Mouse (Mus musculus): Measurements from ENCODE around the gene Cdyl2. TPM values are rescaled to one million over a fixed set of nuclear protein-coding genes. Genes with fewer than 3 reads are reported as not detected.

Cdyl2 gene
- polyA plus RNA-seq, 2 experiments, result 3.1 to 8.7 TPM

DNA sequence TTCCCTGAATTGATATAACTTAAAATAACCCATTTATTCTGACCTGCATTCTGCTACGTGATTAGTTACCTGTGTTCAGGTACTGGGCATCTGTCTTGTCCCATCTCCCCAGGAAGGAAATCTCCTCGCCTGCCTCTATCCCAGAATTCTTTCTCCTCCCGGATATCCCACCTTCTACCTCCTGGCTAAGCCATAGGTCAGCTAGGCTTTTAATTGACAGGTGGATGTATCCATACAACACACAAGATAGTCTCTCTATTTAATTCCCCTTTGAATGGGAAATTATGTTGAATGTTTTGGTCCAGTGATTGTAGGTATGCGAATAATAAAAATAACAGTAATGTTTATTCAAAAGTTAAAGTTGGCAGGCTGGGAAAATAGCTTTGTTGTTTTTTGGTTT lies 59.7 kb downstream of the Cdyl2 start:
- 91% methylated on average over 4 of the region's 4 CpGs for WGBS
- Histone ChIP-seq H3K4me3 (replicated peaks; ENCODE audit: low read length) (no peak overlapping the region), H3K4me2 (replicated peaks; ENCODE audit: low read depth, low read length, severe bottlenecking) (no peak overlapping the region), H3K9ac (ENCODE audit: low read depth, low read length, severe bottlenecking) (no peak overlapping the region), H3K36me3 (ENCODE audit: control insufficient read depth, insufficient read depth, low read length) (no peaks in the 10 kb centered on the region), H3K27ac (replicated peaks; ENCODE audit: low read depth, low read length) (no peak overlapping the region), H3K9me3 (ENCODE audit: control insufficient read depth, low read length) (no peaks in the 10 kb centered on the region), H3K27me3 (ENCODE audit: control insufficient read depth, insufficient read depth, low read length) (no peaks in the 10 kb centered on the region), H3K4me1 (ENCODE audit: control insufficient read depth, insufficient read depth, low read length) (no peaks in the 10 kb centered on the region)
- ATAC-seq (ENCODE audit: low FRiP score, low read depth) (no peak), DNase-seq (ENCODE audit: low spot score) (no peak)
- no peak for TF ChIP-seq POLR2A (IDR thresholded peaks at IDR 0.05; ENCODE audit: borderline replicate concordance, extremely low read depth, insufficient read depth, insufficient read length)

DNA sequence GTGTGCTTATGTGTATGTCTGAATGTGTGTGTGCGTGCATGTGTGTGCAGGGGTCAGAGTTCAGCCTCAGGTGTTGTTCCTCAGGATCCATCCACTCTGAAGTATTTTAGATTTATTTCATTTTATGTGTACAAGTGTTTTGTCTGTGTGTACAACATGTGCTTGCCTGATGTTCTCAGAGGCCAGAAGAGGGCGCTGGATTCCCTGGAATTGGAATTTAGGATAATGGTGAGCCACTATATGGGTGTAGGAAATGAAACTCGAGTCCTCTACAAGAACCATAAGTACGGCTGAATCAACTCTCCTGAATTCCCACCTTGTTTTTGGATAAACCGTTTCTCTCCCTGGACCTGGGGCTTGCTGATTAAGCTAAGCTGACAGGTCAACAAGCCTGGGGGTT lies 61.2 kb downstream of the Cdyl2 start:
- no peak for ATAC-seq (ENCODE audit: low FRiP score, low read depth)
- DNase-seq (ENCODE audit: low spot score), result no peak

DNA sequence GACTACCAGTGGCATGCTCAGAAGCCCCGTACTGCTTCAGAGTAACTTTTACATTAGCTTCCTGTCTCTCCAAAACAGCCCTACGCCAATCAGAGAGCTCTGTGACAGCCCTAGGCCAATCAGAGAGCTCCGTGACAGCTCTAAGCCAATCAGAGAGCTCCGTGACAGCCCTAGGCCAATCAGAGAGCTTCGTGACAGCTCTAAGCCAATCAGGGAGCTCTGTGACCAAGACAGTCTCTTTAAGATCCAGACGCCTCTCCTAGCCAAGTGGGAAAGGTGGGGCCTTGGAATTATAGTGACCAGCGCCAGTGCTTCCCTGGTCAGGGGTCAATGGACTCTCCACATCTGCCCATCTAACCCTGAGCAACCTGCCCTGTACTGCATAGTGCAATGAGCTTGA lies 62.2 kb downstream of the Cdyl2 start:
- H3K4me2 ChIP-seq (replicated peaks; ENCODE audit: low read depth, low read length, severe bottlenecking), result no peak overlapping the region
- H3K9ac ChIP-seq (ENCODE audit: low read depth, low read length, severe bottlenecking), result no peak overlapping the region
- DNase-seq (ENCODE audit: low spot score) (no peak), ATAC-seq (ENCODE audit: low FRiP score, low read depth) (no peak)
- WGBS, result 86% methylated on average over 7 of the region's 7 CpGs
- no peaks in the 10 kb centered on the region for H3K27me3 ChIP-seq (ENCODE audit: control insufficient read depth, insufficient read depth, low read length)
- no peak overlapping the region for H3K27ac ChIP-seq (replicated peaks; ENCODE audit: low read depth, low read length)
- no peaks in the 10 kb centered on the region for H3K36me3 ChIP-seq (ENCODE audit: control insufficient read depth, insufficient read depth, low read length)
- no peaks in the 10 kb centered on the region for H3K4me1 ChIP-seq (ENCODE audit: control insufficient read depth, insufficient read depth, low read length)
- H3K4me3 ChIP-seq (replicated peaks; ENCODE audit: low read length), result no peak overlapping the region
- TF ChIP-seq POLR2A (IDR thresholded peaks at IDR 0.05; ENCODE audit: borderline replicate concordance, extremely low read depth, insufficient read depth, insufficient read length), result no peak
- no peaks in the 10 kb centered on the region for H3K9me3 ChIP-seq (ENCODE audit: control insufficient read depth, low read length)

More for the DNA sequence above, 61.2 kb downstream of the Cdyl2 start:
- no peak overlapping the region for H3K27ac ChIP-seq (replicated peaks; ENCODE audit: low read depth, low read length)
- H3K4me3 ChIP-seq (replicated peaks; ENCODE audit: low read length), result no peak overlapping the region
- no peaks in the 10 kb centered on the region for H3K4me1 ChIP-seq (ENCODE audit: control insufficient read depth, insufficient read depth, low read length)
- no peak for TF ChIP-seq POLR2A (IDR thresholded peaks at IDR 0.05; ENCODE audit: borderline replicate concordance, extremely low read depth, insufficient read depth, insufficient read length)
- no peaks in the 10 kb centered on the region for H3K27me3 ChIP-seq (ENCODE audit: control insufficient read depth, insufficient read depth, low read length)
- H3K9ac ChIP-seq (ENCODE audit: low read depth, low read length, severe bottlenecking), result no peak overlapping the region
- no peaks in the 10 kb centered on the region for H3K36me3 ChIP-seq (ENCODE audit: control insufficient read depth, insufficient read depth, low read length)
- H3K9me3 ChIP-seq (ENCODE audit: control insufficient read depth, low read length), result no peaks in the 10 kb centered on the region
- no peak overlapping the region for H3K4me2 ChIP-seq (replicated peaks; ENCODE audit: low read depth, low read length, severe bottlenecking)
- 56% methylated on average over 5 of the region's 5 CpGs for WGBS

DNA sequence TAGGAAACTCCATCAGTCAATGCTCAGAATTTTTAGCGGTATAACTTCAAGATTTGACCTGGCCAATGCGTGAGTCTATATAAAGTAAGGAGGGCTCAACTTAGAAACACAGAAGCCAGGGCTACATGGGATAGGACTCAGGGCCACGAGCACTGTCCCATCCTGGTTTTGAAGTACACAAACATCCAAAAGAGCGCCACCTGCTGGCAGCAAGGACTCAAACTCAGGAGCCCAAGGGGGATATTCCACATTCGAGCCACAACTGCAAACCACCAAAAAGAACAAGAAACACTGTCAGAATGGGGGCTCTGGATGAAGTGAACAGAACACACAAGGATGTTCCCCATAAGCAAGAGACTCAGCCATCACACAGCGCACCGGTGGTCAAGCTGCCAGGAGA lies 63.8 kb downstream of the Cdyl2 start:
- Histone ChIP-seq H3K9me3 (ENCODE audit: control insufficient read depth, low read length) (no peaks in the 10 kb centered on the region), H3K9ac (ENCODE audit: low read depth, low read length, severe bottlenecking) (no peak overlapping the region), H3K4me2 (replicated peaks; ENCODE audit: low read depth, low read length, severe bottlenecking) (no peak overlapping the region), H3K4me3 (replicated peaks; ENCODE audit: low read length) (no peak overlapping the region), H3K27me3 (ENCODE audit: control insufficient read depth, insufficient read depth, low read length) (no peaks in the 10 kb centered on the region), H3K36me3 (ENCODE audit: control insufficient read depth, insufficient read depth, low read length) (no peaks in the 10 kb centered on the region), H3K27ac (replicated peaks; ENCODE audit: low read depth, low read length) (no peak overlapping the region), H3K4me1 (ENCODE audit: control insufficient read depth, insufficient read depth, low read length) (no peaks in the 10 kb centered on the region)
- 93% methylated on average over 7 of the region's 7 CpGs for WGBS
- ATAC-seq (ENCODE audit: low FRiP score, low read depth), result no peak
- TF ChIP-seq POLR2A (IDR thresholded peaks at IDR 0.05; ENCODE audit: borderline replicate concordance, extremely low read depth, insufficient read depth, insufficient read length), result no peak
- no peak for DNase-seq (ENCODE audit: low spot score)

DNA sequence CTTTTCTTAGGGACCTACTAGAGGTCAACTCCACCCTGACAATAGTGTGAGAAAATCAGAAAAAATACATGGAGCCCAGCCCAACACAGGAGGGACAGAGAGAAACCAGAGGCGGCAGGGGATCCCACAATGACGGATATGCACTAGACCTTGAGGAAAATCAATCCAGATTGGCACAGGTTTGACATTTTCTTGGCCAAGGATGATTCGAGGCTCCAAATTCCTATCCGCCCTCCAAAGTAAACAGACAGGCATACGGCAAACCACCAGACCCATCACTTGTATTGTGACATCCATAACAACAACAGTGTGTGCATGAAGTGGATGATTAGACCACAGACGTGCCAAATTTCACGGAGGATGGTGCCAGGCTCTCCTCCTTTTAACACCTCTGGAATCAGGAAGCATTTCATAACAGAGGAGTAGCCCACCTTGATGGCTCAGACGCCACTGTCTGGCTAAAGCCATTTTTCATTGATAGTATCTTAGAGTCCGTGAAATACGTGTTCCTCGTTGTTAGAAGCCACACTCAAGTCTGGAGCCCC lies 65.9 kb downstream of the Cdyl2 start:
- 89% methylated on average over 11 of the region's 11 CpGs for WGBS

DNA sequence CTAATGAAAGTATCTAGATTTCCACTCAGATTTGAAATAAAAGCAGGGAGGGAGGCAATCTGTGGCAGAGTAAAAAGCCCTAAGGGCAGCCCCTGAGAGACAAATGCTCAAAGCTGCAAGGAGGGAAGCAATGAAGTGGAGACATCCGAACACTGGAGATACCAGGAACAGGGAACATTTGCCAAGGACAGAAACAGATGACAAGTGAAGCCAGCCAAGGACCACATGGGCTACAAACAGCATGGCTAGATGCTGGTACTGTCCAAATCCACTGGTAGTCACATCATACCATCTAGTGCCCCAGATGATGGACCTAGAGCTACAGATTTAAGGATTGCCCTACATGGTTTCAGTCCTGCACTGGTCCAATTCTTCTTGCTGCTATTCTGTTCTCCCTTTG lies 71.3 kb downstream of the Cdyl2 start:
- Histone ChIP-seq H3K27me3 (ENCODE audit: control insufficient read depth, insufficient read depth, low read length) (no peaks in the 10 kb centered on the region), H3K4me2 (replicated peaks; ENCODE audit: low read depth, low read length, severe bottlenecking) (no peak overlapping the region), H3K36me3 (ENCODE audit: control insufficient read depth, insufficient read depth, low read length) (no peaks in the 10 kb centered on the region), H3K4me1 (ENCODE audit: control insufficient read depth, insufficient read depth, low read length) (no peaks in the 10 kb centered on the region), H3K27ac (replicated peaks; ENCODE audit: low read depth, low read length) (no peak overlapping the region), H3K9me3 (ENCODE audit: control insufficient read depth, low read length) (no peaks in the 10 kb centered on the region), H3K9ac (ENCODE audit: low read depth, low read length, severe bottlenecking) (no peak overlapping the region), H3K4me3 (replicated peaks; ENCODE audit: low read length) (no peak overlapping the region)
- ATAC-seq (ENCODE audit: low FRiP score, low read depth), result no peak
- no peak for TF ChIP-seq POLR2A (IDR thresholded peaks at IDR 0.05; ENCODE audit: borderline replicate concordance, extremely low read depth, insufficient read depth, insufficient read length)
- WGBS, result 75% methylated on average over 1 of the region's 1 CpGs
- no peak for DNase-seq (ENCODE audit: low spot score)

More for the DNA sequence above, 65.9 kb downstream of the Cdyl2 start:
- DNase-seq (ENCODE audit: low spot score), result no peak
- H3K9me3 ChIP-seq (ENCODE audit: control insufficient read depth, low read length), result no peaks in the 10 kb centered on the region
- ATAC-seq (ENCODE audit: low FRiP score, low read depth), result no peak
- no peak overlapping the region for H3K27ac ChIP-seq (replicated peaks; ENCODE audit: low read depth, low read length)
- no peaks in the 10 kb centered on the region for H3K36me3 ChIP-seq (ENCODE audit: control insufficient read depth, insufficient read depth, low read length)
- H3K4me1 ChIP-seq (ENCODE audit: control insufficient read depth, insufficient read depth, low read length), result no peaks in the 10 kb centered on the region
- H3K4me2 ChIP-seq (replicated peaks; ENCODE audit: low read depth, low read length, severe bottlenecking), result no peak overlapping the region
- no peak for TF ChIP-seq POLR2A (IDR thresholded peaks at IDR 0.05; ENCODE audit: borderline replicate concordance, extremely low read depth, insufficient read depth, insufficient read length)
- no peak overlapping the region for H3K9ac ChIP-seq (ENCODE audit: low read depth, low read length, severe bottlenecking)
- no peak overlapping the region for H3K4me3 ChIP-seq (replicated peaks; ENCODE audit: low read length)
- no peaks in the 10 kb centered on the region for H3K27me3 ChIP-seq (ENCODE audit: control insufficient read depth, insufficient read depth, low read length)
